Mouse (Mus musculus) embryonic facial prominence, embryonic 11.5 days (tissue): ENCODE data around the gene Ccl8. TPM values are rescaled to one million over a fixed set of nuclear protein-coding genes. Genes with fewer than 3 reads are reported as not detected.

Experiments
- ATAC-seq: fragments of 200-750 bp; cut with Nextera tagmentation; replicated peaks from 2 replicates; pipeline ENCODE4 v1.8.0; 2017; ENCODE audit warnings: low read depth; ENCODE audit not compliant: insufficient number of reproducible peaks, low FRiP score, low TSS enrichment
- DNase-seq: peaks from one replicate; pipeline ENCODE4 v3.0.0-alpha.2; 2015; ENCODE audit warnings: low spot score
- H3K27ac ChIP-seq: fragments of 300-500 bp; sonication (generic); replicated peaks from 2 replicates; pipeline ENCODE4 v1.5.1; 2014; ENCODE audit warnings: mild to moderate bottlenecking, low read depth, low read length, control low read depth
- H3K27me3 ChIP-seq: fragments of 300-500 bp; sonication (generic); 2 replicates; pipeline ENCODE4 v1.6.1; 2014; ENCODE audit warnings: mild to moderate bottlenecking, low read length, moderate library complexity, mixed read lengths; ENCODE audit not compliant: control insufficient read depth, insufficient read depth
- H3K36me3 ChIP-seq: fragments of 300-500 bp; sonication (generic); replicated peaks from 2 replicates; pipeline ENCODE4 v1.6.1; 2014; ENCODE audit warnings: low read depth, mild to moderate bottlenecking, low read length, moderate library complexity, mixed read lengths; ENCODE audit not compliant: control insufficient read depth, insufficient read depth
- H3K4me1 ChIP-seq: fragments of 300-500 bp; sonication (generic); 2 replicates; pipeline ENCODE4 v1.6.1; 2014; ENCODE audit warnings: low read length, mixed read lengths; ENCODE audit not compliant: control insufficient read depth, insufficient read depth
- H3K4me2 ChIP-seq: fragments of 300-500 bp; sonication (generic); 2 replicates; pipeline ENCODE4 v1.6.1; 2014; ENCODE audit warnings: low read depth, mild to moderate bottlenecking, control low read depth, low read length, moderate library complexity
- H3K4me3 ChIP-seq: fragments of 300-500 bp; sonication (generic); 2 replicates; pipeline ENCODE4 v1.5.1; 2014; ENCODE audit warnings: low read depth, low read length, control low read depth
- H3K9ac ChIP-seq: fragments of 300-500 bp; sonication (generic); replicated peaks from 2 replicates; pipeline ENCODE4 v1.6.1; 2014; ENCODE audit warnings: mild to moderate bottlenecking, control low read depth, low read length
- H3K9me3 ChIP-seq: fragments of 300-500 bp; sonication (generic); replicated peaks from 2 replicates; pipeline ENCODE4 v1.6.1; 2016; ENCODE audit warnings: mild to moderate bottlenecking, low read length, inconsistent platforms, mixed read lengths; ENCODE audit not compliant: control insufficient read depth
- WGBS: fragments of 180-500 bp; shearing (Covaris S2); extraction: QIAGEN DNeasy Blood & Tissue Kit; methylation state at CpG from one replicate; pipeline ENCODE4 v1.1.7; 2014; 5-methylcytosine and 5-hydroxymethylcytosine counted together
- polyA plus RNA-seq: library from polyadenylated mRNA; unstranded; fragments of >200 nt; fragmentation: Nextera tagmentation; extraction: Ambion mirVana; gene quantifications from 2 replicates; pipeline ENCODE4 v1.2.1, GENCODE M21; 2014

The Ccl8 gene
- polyA plus RNA-seq, 1 experiment from 2014 or later = not detected

DNA sequence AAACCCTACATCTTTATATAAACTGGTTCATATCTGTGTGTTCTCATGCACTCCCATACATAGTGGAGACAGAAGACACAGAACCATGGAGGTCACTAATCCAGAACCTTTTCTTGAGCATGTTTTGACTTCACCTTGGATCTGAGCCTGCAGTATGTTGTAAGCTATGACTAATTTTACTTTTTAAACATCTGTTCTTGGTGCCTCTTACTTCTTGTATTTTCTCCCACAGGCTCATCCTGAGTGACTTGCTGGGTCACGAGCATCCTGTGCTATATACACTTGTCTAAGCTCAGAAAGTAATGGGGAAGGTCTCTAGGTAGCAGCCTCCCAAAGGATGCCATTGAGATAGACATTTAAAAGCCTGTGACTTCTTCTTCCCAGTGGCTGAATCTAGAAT is 18.0 kb downstream of the Ccl8 start:
- H3K9me3 ChIP-seq = no peaks in the 10 kb centered on the region
- H3K4me1 ChIP-seq = no peaks in the 10 kb centered on the region
- 79% methylated on average over 1 of the region's 1 CpGs for WGBS
- no peak overlapping the region for H3K4me2 ChIP-seq
- DNase-seq = no peak
- H3K27ac ChIP-seq = no peak overlapping the region
- no peak overlapping the region for H3K4me3 ChIP-seq
- no peaks in the 10 kb centered on the region for H3K27me3 ChIP-seq
- no peak for ATAC-seq
- H3K36me3 ChIP-seq = no peaks in the 10 kb centered on the region
- H3K9ac ChIP-seq = no peak overlapping the region

- no peaks in the 10 kb centered on the region for H3K36me3 ChIP-seq
- H3K27ac ChIP-seq = no peak overlapping the region
- H3K4me3 ChIP-seq = no peak overlapping the region
- DNase-seq (no peak), ATAC-seq (no peak)
- WGBS = 91% methylated on average over 2 of the region's 2 CpGs
- H3K9me3 ChIP-seq = no peaks in the 10 kb centered on the region
- no peak overlapping the region for H3K9ac ChIP-seq
- no peaks in the 10 kb centered on the region for H3K27me3 ChIP-seq
- H3K4me2 ChIP-seq = no peak overlapping the region
- H3K4me1 ChIP-seq = no peaks in the 10 kb centered on the region
These were observed 21.2 kb downstream of the Ccl8 start for GRCm38 (mm10) chr11:82136196-82136595.

DNA sequence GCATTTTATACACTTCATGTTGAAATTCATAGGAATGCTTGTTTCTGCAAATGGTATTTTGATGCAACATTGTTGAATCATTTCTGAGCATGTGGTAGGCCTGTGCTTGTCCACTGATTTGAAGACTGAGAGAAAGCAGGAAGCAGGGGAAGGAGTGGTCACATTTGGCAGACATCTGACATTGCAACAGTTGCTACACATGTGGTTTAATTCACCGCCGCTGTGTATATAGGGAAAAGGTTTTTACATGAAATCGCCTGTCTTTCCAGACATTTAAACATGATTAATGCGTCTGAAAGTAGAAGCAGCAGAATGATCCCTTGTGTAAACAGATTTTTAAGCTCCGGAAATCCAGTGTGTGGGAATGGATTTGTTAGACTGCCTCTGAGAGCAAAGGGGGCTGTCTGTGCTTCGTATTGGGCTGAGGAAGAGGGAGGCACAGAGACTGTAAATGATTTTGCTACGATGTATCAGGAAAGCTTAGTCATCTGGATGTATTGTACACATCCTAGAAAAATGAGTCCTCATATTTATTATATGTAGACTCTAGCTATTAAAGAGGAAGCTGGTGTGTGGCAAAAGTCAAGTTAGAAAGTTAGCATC is 24.6 kb downstream of the Ccl8 start:
- no peaks in the 10 kb centered on the region for H3K27me3 ChIP-seq
- H3K27ac ChIP-seq = no peak overlapping the region
- WGBS = 53% methylated on average over 7 of the region's 7 CpGs
- no peaks in the 10 kb centered on the region for H3K9me3 ChIP-seq
- no peaks in the 10 kb centered on the region for H3K4me1 ChIP-seq
- no peak overlapping the region for H3K4me3 ChIP-seq
- ATAC-seq (no peak), DNase-seq (peak; percentile 56)
- H3K36me3 ChIP-seq = no peaks in the 10 kb centered on the region
- H3K9ac ChIP-seq = no peak overlapping the region
- no peak overlapping the region for H3K4me2 ChIP-seq

GRCm38 (mm10) chr11:82159126-82159525 is 44.1 kb downstream of the Ccl8 start:
- no peaks in the 10 kb centered on the region for H3K36me3 ChIP-seq
- H3K27me3 ChIP-seq = no peaks in the 10 kb centered on the region
- peak; percentile 13 for DNase-seq
- 76% methylated on average over 2 of the region's 2 CpGs for WGBS
- H3K4me3 ChIP-seq = no peak overlapping the region
- no peak overlapping the region for H3K4me2 ChIP-seq
- H3K27ac ChIP-seq = no peak overlapping the region
- H3K4me1 ChIP-seq = no peaks in the 10 kb centered on the region
- H3K9ac ChIP-seq = no peak overlapping the region
- no peaks in the 10 kb centered on the region for H3K9me3 ChIP-seq
- no peak for ATAC-seq

- 69% methylated on average over 8 of the region's 8 CpGs for WGBS
- no peaks in the 10 kb centered on the region for H3K36me3 ChIP-seq
- ATAC-seq = no peak
- no peaks in the 10 kb centered on the region for H3K9me3 ChIP-seq
- no peak overlapping the region for H3K4me2 ChIP-seq
- no peaks in the 10 kb centered on the region for H3K4me1 ChIP-seq
- H3K27ac ChIP-seq = no peak overlapping the region
- DNase-seq = no peak
- H3K9ac ChIP-seq = no peak overlapping the region
- H3K4me3 ChIP-seq = no peak overlapping the region
- H3K27me3 ChIP-seq = no peaks in the 10 kb centered on the region
These were observed 48.3 kb downstream of the Ccl8 start for GRCm38 (mm10) chr11:82163285-82163684.

Other genes with a start within 250 kb of the Ccl8 start
- gene Asic2, start 146.7 kb upstream of the Ccl8 start, polyA plus RNA-seq = 0.46 and 1.2 TPM in 2 replicates
- 0.68 and 2.1 TPM in 2 replicates for gene Ccl2, start 79.6 kb upstream of the Ccl8 start, polyA plus RNA-seq
- not detected in 2 replicates for gene Gm17268, start 76.6 kb upstream of the Ccl8 start, polyA plus RNA-seq
- not detected in 2 replicates for gene Ccl7, start 69.5 kb upstream of the Ccl8 start, polyA plus RNA-seq
- not detected in 2 replicates for gene Ccl11, start 57.4 kb upstream of the Ccl8 start, polyA plus RNA-seq
- 0.50 and 0.88 TPM in 2 replicates for gene Ccl12, start 13.3 kb upstream of the Ccl8 start, polyA plus RNA-seq
- gene Ccl1, start 190.5 kb downstream of the Ccl8 start, polyA plus RNA-seq = not detected in 2 replicates